Mouse (Mus musculus): ENCODE measurements at regions not wholly inside any gene's neighbourhood (a gene's known extent, or its start where the extent isn't known, plus 50 kb on each side); places are given as distances from the start of the nearest gene placed in this dataset.

GRCm38 (mm10) chrX:19102911-19103310, 378.2 kb downstream of the Tex13c3 start:
- intact Hi-C loops (cut with DNase I): no loop called here
- DNase-seq (ENCODE audit: low spot score in 2 of 2): no peak

- no peak for DNase-seq (ENCODE audit: low spot score in 2 of 2)
- intact Hi-C loops (cut with DNase I): no loop called here
These were observed 385.2 kb downstream of the Tex13c3 start for GRCm38 (mm10) chrX:19095960-19096359.

- intact Hi-C loops (cut with DNase I): no loop called here
- no peak for DNase-seq (ENCODE audit: low spot score in 2 of 2)
These were observed 396.7 kb downstream of the Tex13c3 start for GRCm38 (mm10) chrX:19084435-19084834.

GRCm38 (mm10) chrX:19080021-19080420, 401.1 kb downstream of the Tex13c3 start:
- intact Hi-C loops (cut with DNase I): no loop called here
- no peak for DNase-seq (ENCODE audit: low spot score in 2 of 2)

Small RNAs in the stretch of these regions (microRNA-seq; reads per million reads assigned to microRNA genes)
- gene Mir221 (3,763 to 5,499 reads per million in 2 experiments), gene Mir222 (963 to 2,962 reads per million in 2 experiments)
